Mouse (Mus musculus) adrenal gland, postnatal 4 days (tissue): ENCODE measurements around the gene Olfr1416. TPM values are rescaled to one million over a fixed set of nuclear protein-coding genes. Genes with fewer than 3 reads are reported as not detected.

Experiments
- DNase-seq, 2 experiments: peaks; one replicate each; pipeline ENCODE4 v3.0.0; 2021 to 2022; ENCODE audit warnings: low spot score in 2 of 2, mixed read lengths in 2 of 2
- microRNA-seq: library from miRNA; unstranded; fragments of <30 nt; microRNA quantifications from one replicate; pipeline ENCODE4 v1.2.0, GENCODE M21; 2021
- total RNA-seq, 2 experiments: library from RNA; stranded (reverse); gene quantifications; 2 replicates each; pipeline ENCODE4 v1.2.3; 2021

Olfr1416 gene
- total RNA-seq, 2 experiments from 2014 or later: not detected

- DNase-seq: no peak
These were observed 52.1 kb downstream of the Olfr1416 start for GRCm38 (mm10) chr1:92432791-92433190.

GRCm38 (mm10) chr1:92432098-92432497 is 52.8 kb downstream of the Olfr1416 start:
- no peak for DNase-seq

GRCm38 (mm10) chr1:92431420-92431819 is 53.5 kb downstream of the Olfr1416 start:
- no peak for DNase-seq

- no peak for DNase-seq
These were observed 53.9 kb downstream of the Olfr1416 start for GRCm38 (mm10) chr1:92430991-92431390.

Small RNAs within 50 kb of the gene (microRNA-seq; reads per million reads assigned to microRNA genes)
- 3.2 reads per million, percentile 8 among the genes with 10 or more reads in this experiment for gene Mir6900

Other genes starting within 250 kb of the Olfr1416 start
- 100 to 1,000 TPM; 250 to 282 TPM for gene Ndufa10, start 11.3 kb downstream of the Olfr1416 start, total RNA-seq
- gene Olfr1415, start 11.0 kb upstream of the Olfr1416 start, total RNA-seq: not detected
- under 1 TPM in 1 of 2 experiments, not detected in 1; 0.08 TPM for gene Olfr1414, start 33.5 kb upstream of the Olfr1416 start, total RNA-seq
- not detected for gene Olfr1413, start 86.2 kb upstream of the Olfr1416 start, total RNA-seq
- gene Olfr1412, start 100.7 kb upstream of the Olfr1416 start, total RNA-seq: not detected
- gene Olfr1411, start 109.3 kb upstream of the Olfr1416 start, total RNA-seq: not detected
- gene Olfr1410, start 120.7 kb upstream of the Olfr1416 start, total RNA-seq: not detected
- not detected for gene Olfr12, start 132.7 kb upstream of the Olfr1416 start, total RNA-seq
- 100 to 1,000 TPM; 292 to 315 TPM for gene Cops9, start 156.9 kb upstream of the Olfr1416 start, total RNA-seq
- gene Otos, start 163.7 kb upstream of the Olfr1416 start, total RNA-seq: under 1 TPM; 0.34 to 0.59 TPM